Mouse (Mus musculus) thymus, adult 2 months (tissue): ENCODE data around the gene Fto.

Source experiments
- CTCF ChIP-seq: fragments of 200-500 bp; IDR thresholded peaks from 2 replicates; pipeline ENCODE4 v1.5.1; 2012; ENCODE audit warnings: mild to moderate bottlenecking, control low read depth, low read length, moderate library complexity, borderline replicate concordance; ENCODE audit not compliant: control insufficient read depth, poor library complexity, insufficient read depth; ENCODE audit errors: extremely low read depth
- POLR2A ChIP-seq: fragments of 200-500 bp; IDR thresholded peaks from 2 replicates; pipeline ENCODE4 v1.6.1; 2012; ENCODE audit warnings: mild to moderate bottlenecking, low read length, control low read depth, moderate library complexity; ENCODE audit not compliant: control insufficient read depth, poor library complexity, insufficient read depth; ENCODE audit errors: extremely low read depth

GRCm38 (mm10) chr8:91390369-91391020 lies 77.2 kb downstream of the Fto start:
- no peak for TF ChIP-seq CTCF
- no peak for TF ChIP-seq POLR2A
